ENCODE assay signal across 7 mouse cellular contexts in the genomic region with DNA sequence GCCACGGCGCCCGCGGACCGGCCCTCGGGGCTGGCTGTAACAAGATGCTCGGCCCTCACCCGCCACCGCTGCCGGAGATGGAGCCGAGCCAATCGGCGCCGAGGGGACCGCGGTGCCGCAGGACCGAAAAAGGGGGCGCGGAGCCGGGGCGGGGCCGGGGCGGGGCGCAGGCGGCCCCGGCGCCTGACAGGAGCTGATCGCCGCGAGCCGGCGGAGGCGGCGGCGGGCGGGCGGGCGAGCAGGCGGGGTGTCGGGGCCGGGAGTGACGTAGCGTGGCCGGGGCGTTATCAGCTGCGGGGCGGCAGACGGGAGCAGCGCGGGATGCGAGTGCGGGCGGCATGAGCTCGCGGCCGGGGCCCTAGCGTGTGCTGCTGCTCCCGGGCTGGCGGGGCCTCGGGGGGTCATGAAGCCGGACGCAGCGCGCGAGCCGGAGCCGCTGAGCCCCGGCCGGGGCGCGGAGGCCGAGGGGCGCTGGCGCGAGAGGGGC. TPM values are rescaled to one million over a fixed set of nuclear protein-coding genes. Genes with fewer than 3 reads are reported as not detected.
A peak's percentile ranks its signal among the peaks of the same experiment; 100 is the strongest.
DNase-seq lines count a peak whose midpoint lies in the region; ATAC-seq lines count a peak whose summit lies in the region.

A gene (plus strand): TSS at position 304 of the 487 bp plus-strand sequence.

- H3K36me3 ChIP-seq in intestine, embryonic 15.5 days: no peaks in the 10 kb centered on the region
- peaks cover 21% of the 10 kb centered on the region for H3K36me3 ChIP-seq in limb, embryonic 10.5 days
- H3K36me3 ChIP-seq in midbrain, embryonic 11.5 days (ENCODE audit: control insufficient read depth, insufficient read depth, low read length): no peaks in the 10 kb centered on the region

- no peaks in the 10 kb centered on the region for H3K9me3 ChIP-seq in intestine, embryonic 15.5 days
- H3K9me3 ChIP-seq in limb, embryonic 10.5 days (replicated peaks): no peaks in the 10 kb centered on the region
- no peaks in the 10 kb centered on the region for H3K9me3 ChIP-seq in midbrain, embryonic 11.5 days (ENCODE audit: control insufficient read depth, low read length)

- 0 out of 2 replicates have a peak, but pooled peaks cover 5% of the 10 kb centered on the region for H3K4me1 ChIP-seq in intestine, embryonic 15.5 days (replicated peaks)
- peaks cover 54% of the 10 kb centered on the region for H3K4me1 ChIP-seq in limb, embryonic 10.5 days
- peaks cover 10% of the 10 kb centered on the region for H3K4me1 ChIP-seq in midbrain, embryonic 11.5 days (ENCODE audit: control insufficient read depth, insufficient read depth, low read length)

- peak within 1 kb of the TSS; percentile 87 for H3K4me3 ChIP-seq in intestine, embryonic 15.5 days (replicated peaks)
- peak within 1 kb of the TSS; percentile 93 for H3K4me3 ChIP-seq in limb, embryonic 10.5 days
- peak within 1 kb of the TSS; percentile 79 for H3K4me3 ChIP-seq in midbrain, embryonic 11.5 days (ENCODE audit: low read depth, low read length)

- peak within 1 kb of the TSS; percentile 91 for H3K4me2 ChIP-seq in intestine, embryonic 15.5 days (replicated peaks)
- H3K4me2 ChIP-seq in midbrain, embryonic 11.5 days: peak within 1 kb of the TSS; percentile 92

- peak; percentile 87 for DNase-seq in adrenal gland, postnatal 14 days
- DNase-seq in embryo, embryonic 10 days (ENCODE audit: low spot score): peak; percentile 88
- peak; percentile 61 to 63 for DNase-seq in gastrocnemius, postnatal 36 days
- DNase-seq in limb, embryonic 10.5 days (ENCODE audit: low spot score): peak; percentile 92
- DNase-seq in midbrain, embryonic 11.5 days (ENCODE audit: low spot score, missing footprints): no peak
- peak; percentile 21 to 63 for DNase-seq in spleen, postnatal 4 days (ENCODE audit: low spot score in 2 of 2)

- peak within 1 kb of the TSS; percentile 90 for H3K27ac ChIP-seq in intestine, embryonic 15.5 days
- peak within 1 kb of the TSS; percentile 95 for H3K27ac ChIP-seq in limb, embryonic 10.5 days
- peak within 1 kb of the TSS; percentile 62; the same call in 1 of the 2 replicates for H3K27ac ChIP-seq in midbrain, embryonic 11.5 days (ENCODE audit: low read depth, low read length)

- intact Hi-C loops in gastrocnemius, postnatal 36 days (cut with DNase I): loop anchor here (2.0 to 10.0 kb wide), 3 partner anchors 193 to 399 kb away; no protein-coding TSS in a partner anchor

- no peaks in the 10 kb centered on the region for H3K27me3 ChIP-seq in intestine, embryonic 15.5 days (replicated peaks)
- H3K27me3 ChIP-seq in limb, embryonic 10.5 days (ENCODE audit: low read depth, poor library complexity, severe bottlenecking): no peaks in the 10 kb centered on the region
- H3K27me3 ChIP-seq in midbrain, embryonic 11.5 days (ENCODE audit: control insufficient read depth, insufficient read depth, low read length): no peaks in the 10 kb centered on the region; the same call in 1 of the 2 replicates

- ATAC-seq in intestine, embryonic 15.5 days: peak; percentile 94
- ATAC-seq in midbrain, embryonic 11.5 days (ENCODE audit: low FRiP score): peak; percentile 92

- peak within 1 kb of the TSS; percentile 86 for H3K9ac ChIP-seq in intestine, embryonic 15.5 days
- peak within 1 kb of the TSS; percentile 85 for H3K9ac ChIP-seq in midbrain, embryonic 11.5 days (ENCODE audit: low read length)

- 2% methylated on average over 72 of the region's 76 CpGs for WGBS in intestine, embryonic 15.5 days
- under 1% methylated on average over 76 of the region's 76 CpGs for WGBS in limb, embryonic 10.5 days
- WGBS in midbrain, embryonic 11.5 days: under 1% methylated on average over 58 of the region's 76 CpGs

RNA-seq across cellular contexts. Expression of the gene that starts here (rescaled TPM):
- 19.3 and 22.7 TPM in 2 replicates for total RNA-seq in adrenal gland, postnatal 14 days (2021)
- 1 to 10 TPM; 4.0 to 5.7 TPM for total RNA-seq in gastrocnemius, postnatal 36 days (2021)
- polyA plus RNA-seq in intestine, embryonic 15.5 days (2015; fragmentation: Nextera tagmentation; extraction: Ambion mirVana): 12.7 and 14.6 TPM in 2 replicates
- polyA plus RNA-seq in limb, embryonic 10.5 days (2016; fragmentation: Nextera tagmentation; extraction: Ambion mirVana): 9.8 and 18.8 TPM in 2 replicates
- 10.0 and 13.3 TPM in 2 replicates for polyA plus RNA-seq in midbrain, embryonic 11.5 days (2014; fragmentation: Nextera tagmentation; extraction: Ambion mirVana)
